17 mouse cellular contexts compared by ENCODE assay signal in genomic region chr6:34313386-34313785, GRCm38 (mm10). TPM values are rescaled to one million over a fixed set of nuclear protein-coding genes. Genes with fewer than 3 reads are reported as not detected.
DNase-seq lines count a peak whose midpoint lies in the region; ATAC-seq and TF ChIP-seq lines count a peak whose summit lies in the region.
"Had no signal": no experiment of that assay in that cellular context is flagged by ENCODE, and none has a peak within 500 bp of the region (broad histone marks: within the 10 kb centered on the region; RNA-seq: fewer than 3 reads in every experiment).

No protein-coding gene starts in this region.

- no peak for TF ChIP-seq POLR2A in bone marrow macrophage, adult 2 months (IDR thresholded peaks at IDR 0.05; ENCODE audit: borderline replicate concordance, low read depth, low read length)

- no peaks in the 10 kb centered on the region for H3K9me3 ChIP-seq in heart, embryonic 11.5 days (replicated peaks; ENCODE audit: control insufficient read depth, low read length)
- H3K9me3 ChIP-seq: embryonic facial prominence, embryonic 12.5 days; hindbrain, embryonic 15.5 days; limb, embryonic 12.5 days; liver, embryonic 13.5 days had no signal

- TF ChIP-seq CTCF in bone marrow macrophage, adult 2 months (IDR thresholded peaks at IDR 0.05; ENCODE audit: low read depth, low read length), result 0 out of 2 replicates have a peak, but pooled peaks have one; percentile 16

- no peak overlapping the region for H3K4me3 ChIP-seq in heart, embryonic 11.5 days (ENCODE audit: low read depth, low read length)
- H3K4me3 ChIP-seq in bone marrow macrophage, adult 2 months (ENCODE audit: insufficient read depth, low read length), result no peak overlapping the region
- H3K4me3 ChIP-seq: embryonic facial prominence, embryonic 12.5 days; heart, adult 2 months; hindbrain, embryonic 15.5 days; limb, embryonic 12.5 days; liver, embryonic 13.5 days had no signal

- no peak overlapping the region for H3K27ac ChIP-seq in heart, embryonic 11.5 days (ENCODE audit: low read depth, low read length)
- no peak overlapping the region for H3K27ac ChIP-seq in bone marrow macrophage, adult 2 months (ENCODE audit: insufficient read depth, low read depth, low read length)
- H3K27ac ChIP-seq: embryonic facial prominence, embryonic 12.5 days; heart, adult 2 months; hindbrain, embryonic 15.5 days; limb, embryonic 12.5 days; liver, embryonic 13.5 days had no signal

- WGBS in heart, embryonic 11.5 days (ENCODE audit: insufficient replicate concordance), result 74% methylated on average over 9 of the region's 9 CpGs

- peaks cover 7% of the 10 kb centered on the region; the same call in 1 of the 2 replicates for H3K36me3 ChIP-seq in heart, embryonic 11.5 days (ENCODE audit: control insufficient read depth, insufficient read depth, low read length)

- no peak for ATAC-seq in heart, embryonic 11.5 days (replicated peaks; ENCODE audit: insufficient number of reproducible peaks, low FRiP score, low TSS enrichment)
- ATAC-seq: forebrain, embryonic 14.5 days; intestine, embryonic 16.5 days; midbrain, embryonic 16.5 days had no signal

- H3K4me2 ChIP-seq in heart, embryonic 11.5 days, result no peak overlapping the region
- H3K4me2 ChIP-seq: embryonic facial prominence, embryonic 12.5 days; hindbrain, embryonic 15.5 days; limb, embryonic 12.5 days; liver, embryonic 13.5 days had no signal

- H3K9ac ChIP-seq in heart, embryonic 11.5 days (ENCODE audit: low read depth, low read length), result no peak overlapping the region
- H3K9ac ChIP-seq: embryonic facial prominence, embryonic 12.5 days; hindbrain, embryonic 15.5 days; limb, embryonic 12.5 days; liver, embryonic 13.5 days had no signal

- no peaks in the 10 kb centered on the region for H3K27me3 ChIP-seq in heart, embryonic 11.5 days (ENCODE audit: control insufficient read depth, insufficient read depth, low read length)
- H3K27me3 ChIP-seq: embryonic facial prominence, embryonic 12.5 days; hindbrain, embryonic 15.5 days; limb, embryonic 12.5 days; liver, embryonic 13.5 days had no signal

- H3K4me1 ChIP-seq in heart, embryonic 11.5 days (ENCODE audit: control insufficient read depth, insufficient read depth, low read length), result peaks cover 10% of the 10 kb centered on the region
- peaks cover 19% of the 10 kb centered on the region for H3K4me1 ChIP-seq in bone marrow macrophage, adult 2 months (ENCODE audit: control insufficient read depth, insufficient read depth, low read length)

- peak; percentile 35 to 49 for DNase-seq in heart, adult 18-20 months
- DNase-seq in kidney, postnatal 4 days, result peak; percentile 20 to 40
- DNase-seq in kidney, adult 8-10 months, result no peak
- peak; percentile 59 for DNase-seq in lung, postnatal 10 days
- DNase-seq in cerebellum, postnatal 4 days (ENCODE audit: low spot score in 2 of 2), result no peak
- DNase-seq: cerebellum, adult 9-10 months; liver, embryonic 13.5 days had no signal

RNA-seq across cellular contexts. Expression of gene Akr1b3, which starts 3.9 kb away (rescaled TPM):
- total RNA-seq in heart, adult 18-20 months (2021), result 100 to 1,000 TPM; 275 to 331 TPM
- 205 TPM in 2 replicates for polyA plus RNA-seq in heart, embryonic 11.5 days (2014; fragmentation: Nextera tagmentation; extraction: Ambion mirVana)
- polyA plus RNA-seq in bone marrow macrophage, adult 2 months (2012; ENCODE audit: insufficient read depth, insufficient read length, missing spikeins), result 202 and 226 TPM in 2 replicates

RNA-seq across cellular contexts. Expression of gene Akr1b8, which starts 40.5 kb away (rescaled TPM):
- total RNA-seq in heart, adult 18-20 months (2021), result 1 to 10 TPM; 3.1 to 5.0 TPM
- 19.6 and 22.2 TPM in 2 replicates for polyA plus RNA-seq in heart, embryonic 11.5 days (2014; fragmentation: Nextera tagmentation; extraction: Ambion mirVana)
- 98.3 and 111 TPM in 2 replicates for polyA plus RNA-seq in bone marrow macrophage, adult 2 months (2012; ENCODE audit: insufficient read depth, insufficient read length, missing spikeins)
- total RNA-seq: megakaryocyte-erythroid progenitor cell, adult 5-6 weeks had no signal

Comparison
In these comparisons a context has a peak if more than half of its experiments do, and no peak if none do; other contexts are left out.
1. DNase-seq: peak in heart, adult 18-20 months (2 of 2), kidney, postnatal 4 days (2 of 2) and lung, postnatal 10 days (single experiment); none in kidney, adult 8-10 months (0 of 2) and cerebellum, postnatal 4 days (0 of 2).